ENCODE assay signal across 13 mouse cellular contexts in genomic region chr16:91086642-91087306, GRCm38 (mm10). TPM values are rescaled to one million over a fixed set of nuclear protein-coding genes. Genes with fewer than 3 reads are reported as not detected.
DNase-seq lines count a peak whose midpoint lies in the region; ATAC-seq and TF ChIP-seq lines count a peak whose summit lies in the region.
"Had no signal": no experiment of that assay in that cellular context is flagged by ENCODE, and none has a peak within 500 bp of the region (broad histone marks: within the 10 kb centered on the region; RNA-seq: fewer than 3 reads in every experiment).

No protein-coding gene starts in this region.

- intact Hi-C loops in heart, postnatal 25 days (cut with DNase I): no loop called here
- intact Hi-C loops in left cerebral cortex, postnatal 4 days (cut with DNase I): no loop called here

- DNase-seq in heart, postnatal 25 days (ENCODE audit: low spot score): no peak
- DNase-seq in MEL-GATA-1-ER (ENCODE audit: extremely low read depth, low read depth): peak; percentile 99
- DNase-seq in midbrain, postnatal 0 days (ENCODE audit: low spot score): no peak
- DNase-seq in left cerebral cortex, postnatal 4 days: no peak
- DNase-seq in left cerebral cortex, adult 18-20 months (ENCODE audit: low spot score in 2 of 2): no peak
- DNase-seq: kidney, adult 9 months; thymus, postnatal 4 days had no signal

- H3K27me3 ChIP-seq in heart, embryonic 11.5 days (ENCODE audit: control insufficient read depth, insufficient read depth, low read length): no peaks in the 10 kb centered on the region; the same call in 1 of the 2 replicates
- peaks cover 4% of the 10 kb centered on the region; the same call in 1 of the 2 replicates for H3K27me3 ChIP-seq in midbrain, postnatal 0 days (ENCODE audit: insufficient read depth, low read length)

- peak; percentile 90 for ATAC-seq in heart, embryonic 11.5 days (replicated peaks; ENCODE audit: insufficient number of reproducible peaks, low FRiP score, low TSS enrichment)
- peak; percentile 71 for ATAC-seq in granulocyte monocyte progenitor cell, adult 5-6 weeks (replicated peaks; ENCODE audit: poor library complexity, severe bottlenecking)
- ATAC-seq in megakaryocyte progenitor cell, adult 5-6 weeks (replicated peaks; ENCODE audit: poor library complexity): peak; percentile 94
- ATAC-seq in midbrain, postnatal 0 days (ENCODE audit: low FRiP score): no peak

- WGBS in heart, embryonic 11.5 days (ENCODE audit: insufficient replicate concordance): 49% methylated on average over 4 of the region's 4 CpGs
- WGBS in midbrain, postnatal 0 days: 73% methylated on average over 4 of the region's 4 CpGs

- H3K4me2 ChIP-seq in heart, embryonic 11.5 days: no peak overlapping the region
- H3K4me2 ChIP-seq in midbrain, postnatal 0 days (ENCODE audit: low read depth, low read length, poor library complexity, severe bottlenecking): no peak overlapping the region
- H3K4me2 ChIP-seq: heart, embryonic 13.5 days; hindbrain, embryonic 14.5 days had no signal

- H3K4me1 ChIP-seq in heart, embryonic 11.5 days (ENCODE audit: control insufficient read depth, insufficient read depth, low read length): no peaks in the 10 kb centered on the region
- H3K4me1 ChIP-seq in midbrain, postnatal 0 days (ENCODE audit: insufficient read depth, low read length): 0 out of 2 replicates have a peak, but pooled peaks cover 3% of the 10 kb centered on the region
- H3K4me1 ChIP-seq: heart, embryonic 13.5 days had no signal

- no peak for TF ChIP-seq CTCF in midbrain, postnatal 0 days (IDR thresholded peaks at IDR 0.05)

- peak overlapping the region; percentile 74 for H3K27ac ChIP-seq in heart, embryonic 11.5 days (ENCODE audit: low read depth, low read length)
- no peak overlapping the region for H3K27ac ChIP-seq in midbrain, postnatal 0 days (ENCODE audit: low read depth, low read length)
- H3K27ac ChIP-seq: heart, embryonic 13.5 days; hindbrain, embryonic 14.5 days; macrophage had no signal

- H3K36me3 ChIP-seq in heart, embryonic 11.5 days (ENCODE audit: control insufficient read depth, insufficient read depth, low read length): no peaks in the 10 kb centered on the region
- H3K36me3 ChIP-seq in midbrain, postnatal 0 days (ENCODE audit: insufficient read depth, low read length): no peaks in the 10 kb centered on the region
- H3K36me3 ChIP-seq: heart, embryonic 13.5 days had no signal

- no peak overlapping the region for H3K4me3 ChIP-seq in heart, embryonic 11.5 days (ENCODE audit: low read depth, low read length)
- no peak overlapping the region for H3K4me3 ChIP-seq in midbrain, postnatal 0 days (ENCODE audit: low read depth, low read length)
- H3K4me3 ChIP-seq: heart, embryonic 13.5 days had no signal

- H3K9ac ChIP-seq in heart, embryonic 11.5 days (ENCODE audit: low read depth, low read length): no peak overlapping the region
- no peak overlapping the region for H3K9ac ChIP-seq in midbrain, postnatal 0 days (replicated peaks; ENCODE audit: low read length, poor library complexity, severe bottlenecking)
- H3K9ac ChIP-seq: heart, embryonic 13.5 days; hindbrain, embryonic 14.5 days had no signal

- no peaks in the 10 kb centered on the region for H3K9me3 ChIP-seq in heart, embryonic 11.5 days (replicated peaks; ENCODE audit: control insufficient read depth, low read length)
- H3K9me3 ChIP-seq in midbrain, postnatal 0 days (ENCODE audit: low read length): no peaks in the 10 kb centered on the region
- H3K9me3 ChIP-seq: heart, embryonic 13.5 days had no signal

RNA-seq across cellular contexts. Expression of gene 4932438H23Rik, which starts 8.1 kb away (rescaled TPM):
- polyA plus RNA-seq in heart, embryonic 11.5 days (2014; fragmentation: Nextera tagmentation; extraction: Ambion mirVana): 0.13 TPM in 1 of 2 replicates, not detected in the other
- total RNA-seq in heart, postnatal 25 days (2021): not detected
- not detected in 2 replicates for total RNA-seq in granulocyte monocyte progenitor cell, adult 5-6 weeks (2014; fragmentation: Nextera tagmentation)
- 0.88 TPM in 1 of 2 replicates, not detected in the other for total RNA-seq in granulocyte monocyte progenitor cell, adult 5-6 weeks (2017)
- not detected in 2 replicates for total RNA-seq in megakaryocyte progenitor cell, adult 5-6 weeks (2015)
- not detected in 2 replicates for total RNA-seq in megakaryocyte progenitor cell, adult 5-6 weeks (2017)
- total RNA-seq in midbrain, postnatal 0 days (2014; rRNA removed): 0.77 and 1.7 TPM in 2 replicates
- 0.81 and 1.3 TPM in 2 replicates for polyA plus RNA-seq in midbrain, postnatal 0 days (2015; fragmentation: Nextera tagmentation; extraction: Ambion mirVana)
- total RNA-seq in left cerebral cortex, postnatal 4 days (2021): under 1 TPM; 0.40 to 0.44 TPM
- total RNA-seq in left cerebral cortex, adult 18-20 months (2021): 1 to 10 TPM in 1 of 2 experiments, under 1 TPM in 1; 0.75 to 1.1 TPM
- polyA plus RNA-seq: heart, embryonic 13.5 days had no signal

RNA-seq across cellular contexts. Expression of gene Paxbp1, which starts 42.4 kb away (rescaled TPM):
- polyA plus RNA-seq in heart, embryonic 11.5 days (2014; fragmentation: Nextera tagmentation; extraction: Ambion mirVana): 55.5 and 56.4 TPM in 2 replicates
- total RNA-seq in heart, postnatal 25 days (2021): 10 to 100 TPM; 15.7 to 16.0 TPM
- 77.7 and 114 TPM in 2 replicates for total RNA-seq in granulocyte monocyte progenitor cell, adult 5-6 weeks (2014; fragmentation: Nextera tagmentation)
- total RNA-seq in granulocyte monocyte progenitor cell, adult 5-6 weeks (2017): 77.8 and 112 TPM in 2 replicates
- 69.4 and 95.7 TPM in 2 replicates for total RNA-seq in megakaryocyte progenitor cell, adult 5-6 weeks (2015)
- 77.0 and 96.2 TPM in 2 replicates for total RNA-seq in megakaryocyte progenitor cell, adult 5-6 weeks (2017)
- 54.0 and 86.2 TPM in 2 replicates for total RNA-seq in midbrain, postnatal 0 days (2014; rRNA removed)
- polyA plus RNA-seq in midbrain, postnatal 0 days (2015; fragmentation: Nextera tagmentation; extraction: Ambion mirVana): 19.8 and 27.1 TPM in 2 replicates
- 10 to 100 TPM; 91.2 to 94.8 TPM for total RNA-seq in left cerebral cortex, postnatal 4 days (2021)
- total RNA-seq in left cerebral cortex, adult 18-20 months (2021): 10 to 100 TPM; 56.1 to 59.4 TPM
